Mouse (Mus musculus) G1E (cell line): ENCODE measurements at regions not wholly inside any gene's neighbourhood (a gene's known extent, or its start where the extent isn't known, plus 50 kb on each side); places are given as distances from the start of the nearest gene placed in this dataset.

Experiments
- ATAC-seq: 2 replicates; pipeline ENCODE4 v1.8.0; 2016; ENCODE audit warnings: mild to moderate bottlenecking; ENCODE audit not compliant: insufficient number of reproducible peaks, poor library complexity, low FRiP score, severe bottlenecking; ENCODE audit errors: extremely low read depth
- DNase-seq: peaks from one replicate; pipeline ENCODE4 v3.0.0; 2012; ENCODE audit warnings: low spot score
- H3K27me3 ChIP-seq: 2 replicates; pipeline ENCODE4 v1.6.1; 2012; ENCODE audit warnings: mild to moderate bottlenecking, low read length, inconsistent platforms; ENCODE audit not compliant: insufficient read depth
- H3K36me3 ChIP-seq: replicated peaks from 2 replicates; pipeline ENCODE3; 2012; ENCODE audit warnings: mild to moderate bottlenecking, inconsistent platforms
- H3K4me1 ChIP-seq: 2 replicates; pipeline ENCODE4 v1.6.1; 2012; ENCODE audit warnings: low read depth, low read length, inconsistent platforms, mixed read lengths; ENCODE audit not compliant: insufficient read depth
- H3K4me3 ChIP-seq: 2 replicates; pipeline ENCODE4 v1.5.1; 2012; ENCODE audit warnings: low read depth, mild to moderate bottlenecking, inconsistent platforms, low read length, moderate library complexity, mixed read lengths
- H3K9me3 ChIP-seq: replicated peaks from 2 replicates; pipeline ENCODE4 v1.6.1; 2012; ENCODE audit warnings: inconsistent platforms
- CTCF ChIP-seq: IDR thresholded peaks from 2 replicates; pipeline ENCODE4 v1.5.1; 2012; ENCODE audit warnings: low read depth, low read length, inconsistent platforms, mixed read lengths
- GATA1 ChIP-seq: IDR thresholded peaks from 2 replicates; pipeline ENCODE4 v1.6.1; 2012; ENCODE audit warnings: borderline replicate concordance, low read length, inconsistent platforms, mixed read lengths
- GATA2 ChIP-seq: IDR thresholded peaks from 2 replicates; pipeline ENCODE4 v1.6.1; 2012; ENCODE audit warnings: low read depth, low read length, inconsistent platforms, borderline replicate concordance
- POLR2AphosphoS5 ChIP-seq: IDR thresholded peaks from 2 replicates; pipeline ENCODE4 v1.6.1; 2012; ENCODE audit warnings: low read depth, low read length, inconsistent platforms; ENCODE audit not compliant: insufficient replicate concordance
- TAL1 ChIP-seq: conservative IDR thresholded peaks from 2 replicates; pipeline ENCODE4 v1.6.1; 2012; ENCODE audit warnings: low read depth, low read length, inconsistent platforms, mixed read lengths

DNA sequence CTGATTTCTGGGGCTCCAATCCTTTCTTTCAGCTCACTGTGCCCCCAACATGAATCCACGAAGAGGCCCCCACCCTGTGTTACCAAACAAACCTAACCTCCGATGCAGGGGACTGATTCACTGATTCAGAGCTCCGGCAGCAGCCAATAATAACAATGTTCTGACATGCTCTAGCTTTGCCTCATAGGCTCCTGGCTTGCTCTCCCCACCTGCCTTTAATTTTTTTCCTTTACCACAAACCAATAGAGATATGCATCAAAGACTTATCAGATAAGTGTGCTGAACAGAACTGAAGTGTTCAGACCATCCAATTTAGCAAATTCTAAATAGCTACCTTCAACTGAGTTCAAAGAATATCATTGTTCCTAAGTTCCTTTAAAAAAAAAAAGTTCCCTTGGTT, 478.6 kb downstream of the Slc4a3 start:
- H3K9me3 ChIP-seq: peaks cover 62% of the 10 kb centered on the region
- DNase-seq (no peak), ATAC-seq (no peak)
- no peak for TF ChIP-seq CTCF
- no peak for TF ChIP-seq POLR2AphosphoS5
- TF ChIP-seq TAL1: no peak
- no peak for TF ChIP-seq GATA1
- TF ChIP-seq GATA2: no peak
- H3K27me3 ChIP-seq: no peaks in the 10 kb centered on the region
- H3K4me1 ChIP-seq: no peaks in the 10 kb centered on the region
- no peak overlapping the region for H3K4me3 ChIP-seq
- no peaks in the 10 kb centered on the region for H3K36me3 ChIP-seq

DNA sequence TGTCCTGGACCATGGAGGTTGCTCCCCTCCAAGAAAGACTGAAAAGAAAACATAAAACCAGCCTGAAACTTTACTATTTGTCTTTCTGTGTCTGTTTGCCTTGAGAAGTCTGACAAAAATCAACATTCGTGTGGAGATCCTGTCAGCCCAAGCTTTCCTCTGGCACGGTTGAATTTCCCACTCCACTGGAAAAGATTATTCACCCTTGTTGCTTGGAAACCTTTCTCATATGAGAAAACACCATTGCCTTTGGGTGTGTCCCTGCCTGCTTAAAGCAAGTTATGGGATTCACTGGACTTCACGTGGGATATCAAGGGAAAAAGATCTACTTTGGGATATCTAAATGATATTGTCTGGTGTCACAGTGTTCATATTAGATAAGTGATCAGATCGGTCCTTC, 479.3 kb downstream of the Slc4a3 start:
- no peak overlapping the region for H3K4me3 ChIP-seq
- H3K36me3 ChIP-seq: no peaks in the 10 kb centered on the region
- no peaks in the 10 kb centered on the region for H3K27me3 ChIP-seq
- H3K9me3 ChIP-seq: peaks cover 58% of the 10 kb centered on the region
- H3K4me1 ChIP-seq: no peaks in the 10 kb centered on the region
- ATAC-seq: no peak
- TF ChIP-seq TAL1: no peak
- TF ChIP-seq GATA2: no peak
- no peak for TF ChIP-seq CTCF
- TF ChIP-seq POLR2AphosphoS5: no peak
- no peak for TF ChIP-seq GATA1
- DNase-seq: no peak

DNA sequence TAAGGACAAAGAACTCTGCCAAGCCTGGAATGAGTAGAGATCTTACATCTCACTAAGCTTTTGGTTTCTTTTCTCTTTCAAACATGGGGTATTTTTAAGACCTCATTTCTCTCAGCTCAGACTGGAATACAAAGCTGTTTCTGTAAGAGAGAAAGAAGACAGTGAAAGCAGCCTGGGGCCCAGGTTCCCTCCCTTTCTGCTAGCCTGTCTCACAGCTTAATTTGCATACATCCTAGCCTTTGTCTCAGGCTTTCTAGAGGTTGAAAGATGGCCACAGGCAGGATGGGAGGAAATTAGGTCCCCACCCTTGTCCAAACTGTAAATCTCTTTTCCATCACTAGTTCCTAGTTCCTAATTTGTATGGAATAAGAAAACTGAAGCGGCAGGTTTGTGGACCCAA, 483.0 kb downstream of the Slc4a3 start:
- ATAC-seq (no peak), DNase-seq (no peak)
- no peak for TF ChIP-seq TAL1
- no peak for TF ChIP-seq GATA1
- TF ChIP-seq CTCF: no peak
- TF ChIP-seq GATA2: no peak
- TF ChIP-seq POLR2AphosphoS5: no peak
- H3K36me3 ChIP-seq: no peaks in the 10 kb centered on the region
- no peak overlapping the region for H3K4me3 ChIP-seq
- no peaks in the 10 kb centered on the region for H3K27me3 ChIP-seq
- no peaks in the 10 kb centered on the region for H3K4me1 ChIP-seq
- H3K9me3 ChIP-seq: peaks cover 43% of the 10 kb centered on the region

DNA sequence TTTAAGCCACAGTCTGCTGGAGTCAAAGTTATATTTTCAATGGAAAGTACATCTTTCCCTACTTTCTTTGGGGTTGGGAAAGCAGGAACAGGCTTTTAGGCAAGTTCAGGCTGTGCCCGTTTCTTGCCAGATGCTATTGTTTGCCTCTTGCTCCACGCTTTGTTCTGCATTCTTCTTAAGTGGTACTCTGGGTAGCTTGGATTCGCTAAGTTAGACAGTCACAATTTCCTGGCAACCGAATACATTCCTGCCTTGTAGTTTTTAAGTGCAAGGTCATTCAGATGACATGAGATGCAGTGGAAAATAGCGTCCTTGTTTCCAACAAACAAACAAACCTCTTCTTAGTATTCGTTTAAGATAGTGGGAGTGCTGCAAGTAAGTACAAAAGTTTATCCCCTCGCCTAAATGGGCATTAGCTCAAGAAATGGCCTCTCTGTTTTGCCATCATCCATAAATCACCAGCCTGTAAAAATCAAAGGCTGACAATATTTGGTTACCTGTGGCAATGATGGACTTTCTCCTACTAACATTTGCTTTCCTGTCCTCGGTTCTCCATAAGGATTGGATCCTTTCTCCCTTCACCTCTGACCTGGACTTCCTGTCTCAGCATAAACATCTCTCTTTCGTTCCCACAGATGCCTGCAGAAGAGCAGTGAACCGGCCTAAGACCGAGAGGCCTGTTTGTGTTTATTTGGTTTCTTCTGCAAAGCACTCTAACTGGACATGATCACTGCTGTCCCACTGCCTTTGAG, 485.3 kb downstream of the Slc4a3 start:
- H3K4me3 ChIP-seq: no peak overlapping the region

DNA sequence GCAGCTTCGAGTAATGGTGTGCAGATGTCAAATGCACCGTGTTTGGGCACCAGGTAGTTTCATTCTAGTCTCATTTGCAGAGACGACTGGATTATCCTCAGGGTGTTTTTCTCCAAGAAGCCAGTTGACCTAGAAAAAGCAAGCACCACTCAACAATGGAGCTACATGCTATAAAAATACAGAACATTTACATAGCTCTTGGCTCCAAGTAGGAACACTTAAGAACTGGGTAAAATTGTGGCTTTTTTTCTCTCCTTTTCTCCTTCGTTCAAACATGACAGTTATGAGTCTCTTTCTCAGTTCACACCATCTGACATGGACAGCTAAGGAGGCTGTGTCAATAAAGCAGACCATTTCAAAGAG, 485.8 kb downstream of the Slc4a3 start:
- no peaks in the 10 kb centered on the region for H3K36me3 ChIP-seq

More for the DNA sequence above, 485.3 kb downstream of the Slc4a3 start:
- no peaks in the 10 kb centered on the region for H3K4me1 ChIP-seq
- ATAC-seq (no peak), DNase-seq (no peak)
- no peaks in the 10 kb centered on the region for H3K36me3 ChIP-seq
- TF ChIP-seq CTCF: no peak
- TF ChIP-seq POLR2AphosphoS5: no peak
- TF ChIP-seq GATA1: no peak
- TF ChIP-seq TAL1: no peak
- no peak for TF ChIP-seq GATA2
- H3K27me3 ChIP-seq: no peaks in the 10 kb centered on the region
- peaks cover 38% of the 10 kb centered on the region for H3K9me3 ChIP-seq

DNA sequence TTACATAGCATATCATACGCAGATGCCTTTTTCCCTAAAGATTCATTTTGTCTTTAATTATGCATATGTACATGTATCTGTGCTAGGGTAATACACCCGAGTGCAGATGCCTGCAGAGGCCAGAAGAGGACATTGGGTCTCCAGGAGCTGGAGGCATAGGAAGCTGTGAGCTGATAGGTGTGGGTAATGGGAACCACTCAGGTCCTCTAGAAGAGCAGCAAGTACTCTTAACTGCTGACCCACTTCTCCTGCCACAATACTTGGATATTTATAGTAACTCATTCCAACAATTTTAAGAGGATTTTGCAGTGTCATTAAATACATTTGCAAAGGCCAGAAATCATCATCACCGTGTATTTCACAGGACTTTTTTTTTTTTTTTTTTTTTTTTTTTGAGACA, 486.6 kb downstream of the Slc4a3 start:
- no peak for DNase-seq
- no peaks in the 10 kb centered on the region for H3K4me1 ChIP-seq
- H3K27me3 ChIP-seq: no peaks in the 10 kb centered on the region
- ATAC-seq: no peak
- peaks cover 30% of the 10 kb centered on the region for H3K9me3 ChIP-seq
- no peak for TF ChIP-seq CTCF
- TF ChIP-seq GATA2: no peak
- no peak for TF ChIP-seq TAL1
- no peak for TF ChIP-seq POLR2AphosphoS5
- no peak for TF ChIP-seq GATA1
- H3K4me3 ChIP-seq: no peak overlapping the region
- H3K36me3 ChIP-seq: no peaks in the 10 kb centered on the region

More for the DNA sequence above, 485.8 kb downstream of the Slc4a3 start:
- H3K4me1 ChIP-seq: no peaks in the 10 kb centered on the region
- no peak for ATAC-seq
- H3K27me3 ChIP-seq: no peaks in the 10 kb centered on the region
- H3K9me3 ChIP-seq: peaks cover 34% of the 10 kb centered on the region
- no peak overlapping the region for H3K4me3 ChIP-seq
- DNase-seq: no peak
- no peak for TF ChIP-seq POLR2AphosphoS5
- no peak for TF ChIP-seq GATA2
- TF ChIP-seq GATA1: no peak
- no peak for TF ChIP-seq TAL1
- TF ChIP-seq CTCF: no peak
